Mouse (Mus musculus) testis, adult 2 months (tissue): ENCODE results near the gene Gm49486. TPM values are rescaled to one million over a fixed set of nuclear protein-coding genes. Genes with fewer than 3 reads are reported as not detected.
A peak's percentile ranks its signal among the peaks of the same experiment; 100 is the strongest.

ENCODE experiments used
- H3K27ac ChIP-seq: fragments of 200-500 bp; 2 replicates; pipeline ENCODE4 v1.5.1; 2012; ENCODE audit warnings: low read depth, low read length; ENCODE audit not compliant: control insufficient read depth, insufficient read depth
- H3K27me3 ChIP-seq: fragments of 200-500 bp; 2 replicates; pipeline ENCODE4 v1.6.1; 2012; ENCODE audit warnings: mild to moderate bottlenecking, low read length, moderate library complexity; ENCODE audit not compliant: control insufficient read depth, insufficient read depth
- H3K36me3 ChIP-seq: fragments of 200-500 bp; 2 replicates; pipeline ENCODE4 v1.6.1; 2012; ENCODE audit warnings: mild to moderate bottlenecking, low read length; ENCODE audit not compliant: control insufficient read depth, insufficient read depth
- H3K4me1 ChIP-seq: fragments of 200-500 bp; 2 replicates; pipeline ENCODE4 v1.6.1; 2012; ENCODE audit warnings: low read length; ENCODE audit not compliant: control insufficient read depth, insufficient read depth
- H3K4me3 ChIP-seq: fragments of 200-500 bp; 2 replicates; pipeline ENCODE4 v1.5.1; 2012; ENCODE audit warnings: low read depth, mild to moderate bottlenecking, low read length, moderate library complexity, mixed read lengths; ENCODE audit not compliant: control insufficient read depth
- CTCF ChIP-seq: fragments of 200-500 bp; IDR thresholded peaks from 2 replicates; pipeline ENCODE4 v1.5.1; 2012; ENCODE audit warnings: low read depth, mild to moderate bottlenecking, inconsistent platforms, low read length, moderate library complexity; ENCODE audit not compliant: control insufficient read depth, insufficient read depth, insufficient replicate concordance
- POLR2A ChIP-seq: fragments of 200-500 bp; IDR thresholded peaks from 2 replicates; pipeline ENCODE4 v1.6.1; 2012; ENCODE audit warnings: low read depth, mild to moderate bottlenecking, inconsistent platforms, low read length, moderate library complexity; ENCODE audit not compliant: control insufficient read depth
- polyA plus RNA-seq: library from polyadenylated mRNA; depleted of rRNA; stranded (reverse); fragments of >200 nt; gene quantifications from 2 replicates; pipeline ENCODE4 v1.2.3, GENCODE M21; 2012

Gm49486 gene
- polyA plus RNA-seq, 1 experiment: 0.10 TPM

DNA sequence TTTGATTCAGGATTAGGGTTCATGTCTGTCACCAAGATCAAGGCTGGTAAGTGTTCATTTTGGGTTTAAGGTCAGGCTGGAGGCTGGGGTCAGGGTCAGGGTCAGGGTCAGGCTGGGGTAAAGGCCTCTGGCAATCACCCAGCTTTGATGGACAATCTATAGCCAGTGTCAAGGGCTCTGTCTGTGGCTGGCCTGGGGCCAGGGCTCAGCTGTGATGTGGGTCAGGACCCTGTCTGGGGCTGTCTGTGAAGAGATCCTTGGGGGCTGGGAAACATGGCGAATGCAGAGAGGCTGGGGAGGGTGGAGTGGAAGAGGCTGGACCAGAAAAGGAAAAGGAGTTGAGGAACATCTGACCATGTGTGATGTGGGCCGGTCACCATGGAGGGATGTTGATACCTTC lies 34.2 kb upstream of the Gm49486 start:
- H3K36me3 ChIP-seq: no peaks in the 10 kb centered on the region
- no peaks in the 10 kb centered on the region; the same call in 1 of the 2 replicates for H3K4me1 ChIP-seq
- H3K4me3 ChIP-seq: no peak overlapping the region
- no peak overlapping the region for H3K27ac ChIP-seq
- TF ChIP-seq CTCF (no peak), POLR2A (no peak)
- no peaks in the 10 kb centered on the region for H3K27me3 ChIP-seq

GRCm38 (mm10) chr15:79195492-79195891 lies 33.7 kb upstream of the Gm49486 start:
- Histone ChIP-seq H3K27me3 (no peaks in the 10 kb centered on the region), H3K36me3 (no peaks in the 10 kb centered on the region), H3K4me1 (no peaks in the 10 kb centered on the region; the same call in 1 of the 2 replicates), H3K4me3 (no peak overlapping the region), H3K27ac (no peak overlapping the region)
- TF ChIP-seq POLR2A: no peak
- TF ChIP-seq CTCF: no peak

DNA sequence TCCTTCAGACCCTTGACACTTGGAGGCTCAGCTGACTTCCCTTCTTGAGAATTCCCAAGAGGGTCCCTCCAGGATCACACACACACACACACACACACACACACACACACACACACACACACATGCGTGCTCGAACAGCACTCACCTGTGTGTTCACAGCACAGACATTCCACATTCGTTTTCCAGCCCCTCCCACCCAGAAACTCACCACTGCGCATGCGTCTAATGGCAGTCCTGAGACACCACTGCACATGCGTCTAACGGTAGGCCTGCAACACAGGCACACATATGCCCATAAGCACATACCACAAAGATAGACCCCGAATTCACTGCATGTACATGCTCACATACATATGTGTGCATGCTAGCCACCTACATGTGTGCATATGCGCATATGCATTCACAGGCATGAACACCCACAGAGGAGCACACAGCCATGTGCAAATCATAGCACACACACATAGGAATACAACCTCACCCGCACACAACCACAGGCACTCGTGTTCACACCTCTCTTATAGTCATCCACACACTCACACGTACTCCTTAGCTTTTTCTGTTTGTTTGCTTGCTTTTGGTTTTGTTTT lies 29.7 kb upstream of the Gm49486 start:
- H3K4me1 ChIP-seq: no peaks in the 10 kb centered on the region
- no peaks in the 10 kb centered on the region for H3K27me3 ChIP-seq
- H3K36me3 ChIP-seq: no peaks in the 10 kb centered on the region
- no peak overlapping the region for H3K4me3 ChIP-seq
- no peak overlapping the region for H3K27ac ChIP-seq
- TF ChIP-seq POLR2A (no peak), CTCF (no peak)

DNA sequence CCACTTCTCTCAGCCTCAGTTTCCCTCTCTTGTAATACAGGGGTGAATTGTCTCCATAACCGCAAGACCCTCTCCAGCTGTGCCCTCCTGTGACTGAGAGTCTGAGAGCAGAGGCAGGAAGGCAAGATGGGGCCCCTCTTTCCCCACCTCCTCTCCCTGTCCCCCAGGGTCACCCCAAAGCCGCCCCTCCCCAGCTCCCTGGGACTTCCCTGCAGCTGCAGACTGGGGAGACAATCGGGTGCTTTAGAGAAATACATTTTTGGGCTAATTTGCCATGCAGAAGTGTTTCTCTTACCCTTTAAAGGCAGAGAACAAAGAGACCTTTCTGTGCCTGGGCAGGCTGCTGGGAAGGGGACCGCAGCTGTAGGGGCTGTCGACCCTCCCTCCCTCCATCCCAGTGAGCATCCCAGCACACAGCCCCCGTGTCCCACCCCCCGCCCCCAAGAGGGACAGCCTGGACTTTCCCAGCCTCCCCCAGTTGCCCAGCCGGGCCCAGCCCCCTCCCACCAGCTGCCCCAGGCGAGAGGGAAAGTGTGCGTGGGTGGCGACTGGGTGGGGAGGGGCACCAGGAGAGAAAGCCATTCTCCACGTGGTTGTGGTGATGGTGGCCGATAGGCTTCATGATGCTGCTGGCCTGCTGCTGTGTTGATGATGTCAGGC lies 27.6 kb upstream of the Gm49486 start:
- Histone ChIP-seq H3K4me1 (no peaks in the 10 kb centered on the region), H3K4me3 (no peak overlapping the region), H3K27ac (no peak overlapping the region), H3K27me3 (no peaks in the 10 kb centered on the region), H3K36me3 (no peaks in the 10 kb centered on the region)
- TF ChIP-seq POLR2A (no peak), CTCF (no peak)

- Histone ChIP-seq H3K27me3 (no peaks in the 10 kb centered on the region), H3K27ac (no peak overlapping the region), H3K36me3 (no peaks in the 10 kb centered on the region), H3K4me3 (no peak overlapping the region), H3K4me1 (no peaks in the 10 kb centered on the region)
- TF ChIP-seq POLR2A (no peak), CTCF (no peak)
Observed at GRCm38 (mm10) chr15:79202575-79202974, 26.6 kb upstream of the Gm49486 start.

DNA sequence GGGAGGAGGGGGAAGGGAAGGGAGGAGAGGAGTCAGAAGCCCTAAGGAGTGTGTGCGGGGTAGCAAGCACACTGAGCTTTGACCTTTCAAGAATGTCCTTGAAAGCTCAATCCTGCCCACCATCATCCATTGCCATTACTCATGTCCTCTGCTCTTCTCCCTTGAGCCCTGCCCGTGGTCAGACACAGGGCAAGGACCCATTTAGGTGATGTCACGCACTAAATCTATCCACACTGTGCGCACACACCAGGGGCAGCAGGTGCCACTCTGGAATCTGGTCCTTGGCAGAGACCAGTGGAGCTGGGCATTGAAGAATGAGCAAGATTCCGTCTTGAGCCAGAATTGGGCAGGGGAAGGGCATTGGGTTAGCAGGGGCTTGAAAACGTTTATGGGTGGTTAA lies 21.0 kb upstream of the Gm49486 start:
- Histone ChIP-seq H3K27me3 (no peaks in the 10 kb centered on the region), H3K4me1 (peaks cover 9% of the 10 kb centered on the region), H3K36me3 (no peaks in the 10 kb centered on the region), H3K27ac (no peak overlapping the region), H3K4me3 (no peak overlapping the region)
- TF ChIP-seq POLR2A: no peak
- TF ChIP-seq CTCF: no peak

- TF ChIP-seq POLR2A (no peak), CTCF (no peak)
- Histone ChIP-seq H3K4me3 (peak overlapping the region; percentile 43), H3K27ac (no peak overlapping the region), H3K36me3 (no peaks in the 10 kb centered on the region), H3K4me1 (peaks cover 14% of the 10 kb centered on the region), H3K27me3 (no peaks in the 10 kb centered on the region)
Observed at GRCm38 (mm10) chr15:79208758-79209439, 20.3 kb upstream of the Gm49486 start.
